ENCODE assay signal across 10 mouse cellular contexts in the genomic region with DNA sequence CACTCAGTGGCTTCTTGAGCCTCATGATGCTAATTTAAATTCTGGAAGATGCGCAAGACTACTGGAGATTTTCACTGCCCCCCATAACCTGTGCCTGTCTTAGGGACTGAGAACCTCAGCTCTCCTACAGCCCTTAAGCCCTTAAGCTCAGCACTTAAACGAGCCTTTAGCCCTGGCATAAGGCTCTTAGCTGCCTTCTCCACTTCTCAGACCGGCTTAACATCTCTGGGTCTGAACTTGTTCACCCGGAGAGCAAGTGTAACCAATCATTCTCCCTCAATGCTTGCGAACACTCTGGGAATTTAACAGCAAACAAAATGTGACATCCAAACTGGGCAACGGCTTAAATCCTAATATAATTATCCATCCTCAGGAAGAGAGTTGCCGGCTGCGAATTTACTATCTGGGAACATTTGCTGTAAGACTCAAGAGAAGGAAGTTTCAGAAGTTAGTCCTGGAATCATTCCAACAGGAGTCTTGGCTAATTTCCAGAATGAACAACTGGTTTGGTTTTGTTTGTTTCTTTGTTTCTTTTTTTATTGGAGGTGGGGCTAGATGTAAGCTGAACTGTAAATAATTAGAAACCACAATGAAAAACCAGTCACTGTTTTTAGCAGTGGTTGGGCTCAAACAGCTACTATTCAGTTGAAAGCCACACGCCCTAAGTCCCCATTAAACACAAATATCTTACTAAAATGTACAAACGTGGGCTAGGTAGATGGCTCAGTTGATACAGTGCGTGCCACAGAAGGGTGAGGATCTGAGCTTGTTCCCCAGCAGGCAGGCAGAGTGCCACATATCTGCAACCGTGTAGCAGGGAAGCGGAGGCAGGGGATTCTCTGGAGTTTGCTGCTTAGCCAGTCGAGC. TPM values are rescaled to one million over a fixed set of nuclear protein-coding genes. Genes with fewer than 3 reads are reported as not detected.
A peak's percentile ranks its signal among the peaks of the same experiment; 100 is the strongest.
DNase-seq lines count a peak whose midpoint lies in the region; ATAC-seq and TF ChIP-seq lines count a peak whose summit lies in the region.
"Had no signal": no experiment of that assay in that cellular context is flagged by ENCODE, and none has a peak within 500 bp of the region (broad histone marks: within the 10 kb centered on the region; RNA-seq: fewer than 3 reads in every experiment).

No protein-coding gene starts in this region.

- H3K9me3 ChIP-seq in forebrain, embryonic 13.5 days (replicated peaks), result no peaks in the 10 kb centered on the region
- H3K9me3 ChIP-seq in forebrain, embryonic 10.5 days, result no peaks in the 10 kb centered on the region
- H3K9me3 ChIP-seq in limb, embryonic 12.5 days, result no peaks in the 10 kb centered on the region
- no peaks in the 10 kb centered on the region for H3K9me3 ChIP-seq in limb, embryonic 10.5 days (replicated peaks)
- no peaks in the 10 kb centered on the region for H3K9me3 ChIP-seq in heart, embryonic 16.5 days (replicated peaks; ENCODE audit: control insufficient read depth, low read length)
- H3K9me3 ChIP-seq: liver, embryonic 13.5 days had no signal

- 45% methylated on average over 14 of the region's 14 CpGs for WGBS in forebrain, embryonic 13.5 days
- 79% methylated on average over 14 of the region's 14 CpGs for WGBS in forebrain, embryonic 10.5 days
- 47% methylated on average over 14 of the region's 14 CpGs for WGBS in limb, embryonic 12.5 days
- 75% methylated on average over 14 of the region's 14 CpGs for whole genome bisulfite sequencing in limb, embryonic 10.5 days
- WGBS in heart, embryonic 16.5 days, result 37% methylated on average over 14 of the region's 14 CpGs
- WGBS in olfactory bulb, adult 2 months, result 20% methylated on average over 14 of the region's 14 CpGs

- no peak overlapping the region for H3K27ac ChIP-seq in forebrain, embryonic 13.5 days
- H3K27ac ChIP-seq in forebrain, embryonic 10.5 days, result no peak overlapping the region
- H3K27ac ChIP-seq in limb, embryonic 12.5 days, result peak overlapping the region; percentile 56; the same call in 1 of the 2 replicates
- no peak overlapping the region for H3K27ac ChIP-seq in limb, embryonic 10.5 days
- H3K27ac ChIP-seq in heart, embryonic 16.5 days (ENCODE audit: low read length), result peak overlapping the region; percentile 78
- peak overlapping the region; percentile 25; the same call in 1 of the 2 replicates for H3K27ac ChIP-seq in olfactory bulb, adult 2 months (ENCODE audit: insufficient read depth, low read depth, low read length)
- H3K27ac ChIP-seq: liver, embryonic 13.5 days had no signal

- H3K4me3 ChIP-seq in forebrain, embryonic 13.5 days, result no peak overlapping the region
- no peak overlapping the region for H3K4me3 ChIP-seq in forebrain, embryonic 10.5 days
- no peak overlapping the region for H3K4me3 ChIP-seq in limb, embryonic 12.5 days (replicated peaks)
- H3K4me3 ChIP-seq in limb, embryonic 10.5 days, result no peak overlapping the region
- H3K4me3 ChIP-seq in heart, embryonic 16.5 days (ENCODE audit: low read length), result no peak overlapping the region
- no peak overlapping the region for H3K4me3 ChIP-seq in olfactory bulb, adult 2 months (ENCODE audit: insufficient read depth, low read depth, low read length)
- H3K4me3 ChIP-seq: liver, embryonic 13.5 days had no signal

- no peak overlapping the region for H3K9ac ChIP-seq in forebrain, embryonic 13.5 days
- H3K9ac ChIP-seq in limb, embryonic 12.5 days (replicated peaks), result no peak overlapping the region
- no peak overlapping the region for H3K9ac ChIP-seq in heart, embryonic 16.5 days (ENCODE audit: low read length)
- H3K9ac ChIP-seq: liver, embryonic 13.5 days had no signal

- H3K27me3 ChIP-seq in forebrain, embryonic 13.5 days, result no peaks in the 10 kb centered on the region
- H3K27me3 ChIP-seq in forebrain, embryonic 10.5 days (ENCODE audit: poor library complexity, severe bottlenecking), result no peaks in the 10 kb centered on the region
- H3K27me3 ChIP-seq in limb, embryonic 12.5 days, result no peaks in the 10 kb centered on the region
- H3K27me3 ChIP-seq in limb, embryonic 10.5 days (ENCODE audit: low read depth, poor library complexity, severe bottlenecking), result no peaks in the 10 kb centered on the region
- H3K27me3 ChIP-seq in heart, embryonic 16.5 days (ENCODE audit: control insufficient read depth, insufficient read depth, low read length), result no peaks in the 10 kb centered on the region
- H3K27me3 ChIP-seq: liver, embryonic 13.5 days had no signal

- no peak overlapping the region for H3K4me2 ChIP-seq in forebrain, embryonic 13.5 days
- H3K4me2 ChIP-seq in limb, embryonic 12.5 days, result no peak overlapping the region
- peak overlapping the region; percentile 29 for H3K4me2 ChIP-seq in heart, embryonic 16.5 days (ENCODE audit: low read depth, low read length)
- H3K4me2 ChIP-seq: liver, embryonic 13.5 days had no signal

- DNase-seq in forebrain, embryonic 10.5 days (ENCODE audit: extremely low spot score, low spot score), result no peak
- no peak for DNase-seq in limb, embryonic 10.5 days (ENCODE audit: low spot score)
- DNase-seq in embryo, embryonic 11 days, result no peak
- no peak for DNase-seq in frontal cortex, adult 2 months (ENCODE audit: extremely low spot score in 1 of 2, low spot score in 1 of 2)
- DNase-seq: gastrocnemius, postnatal 36 days; liver, embryonic 13.5 days had no signal

- no peak for TF ChIP-seq CTCF in olfactory bulb, adult 2 months (IDR thresholded peaks at IDR 0.05; ENCODE audit: insufficient read depth, low read depth, low read length)

- TF ChIP-seq POLR2A in olfactory bulb, adult 2 months (IDR thresholded peaks at IDR 0.05; ENCODE audit: insufficient read depth, low read depth, low read length), result no peak

- peaks cover 16% of the 10 kb centered on the region for H3K36me3 ChIP-seq in forebrain, embryonic 13.5 days (ENCODE audit: poor library complexity, severe bottlenecking)
- H3K36me3 ChIP-seq in forebrain, embryonic 10.5 days (replicated peaks), result peaks cover 14% of the 10 kb centered on the region
- peaks cover 20% of the 10 kb centered on the region for H3K36me3 ChIP-seq in limb, embryonic 12.5 days
- peaks cover 9% of the 10 kb centered on the region; the same call in 1 of the 2 replicates for H3K36me3 ChIP-seq in limb, embryonic 10.5 days
- peaks cover 9% of the 10 kb centered on the region for H3K36me3 ChIP-seq in heart, embryonic 16.5 days (ENCODE audit: control insufficient read depth, insufficient read depth)

- H3K4me1 ChIP-seq in forebrain, embryonic 13.5 days, result peaks cover 15% of the 10 kb centered on the region
- no peaks in the 10 kb centered on the region for H3K4me1 ChIP-seq in forebrain, embryonic 10.5 days
- H3K4me1 ChIP-seq in limb, embryonic 12.5 days (replicated peaks), result peaks cover 31% of the 10 kb centered on the region
- no peaks in the 10 kb centered on the region for H3K4me1 ChIP-seq in limb, embryonic 10.5 days
- peaks cover 30% of the 10 kb centered on the region for H3K4me1 ChIP-seq in heart, embryonic 16.5 days (ENCODE audit: control insufficient read depth, insufficient read depth, low read length)
- peaks cover 16% of the 10 kb centered on the region for H3K4me1 ChIP-seq in olfactory bulb, adult 2 months (ENCODE audit: control insufficient read depth, insufficient read depth, low read length)

- ATAC-seq in forebrain, embryonic 13.5 days, result peak; percentile 27; the same call in 1 of the 2 replicates
- ATAC-seq in limb, embryonic 12.5 days (ENCODE audit: insufficient number of reproducible peaks, insufficient read depth, low FRiP score, low TSS enrichment, low read depth), result no peak
- ATAC-seq in heart, embryonic 16.5 days (replicated peaks; ENCODE audit: extremely low read depth, insufficient read depth, low FRiP score), result no peak

RNA-seq across cellular contexts. Expression of gene Tmem246, which starts 13.5 kb away (rescaled TPM):
- polyA plus RNA-seq in forebrain, embryonic 13.5 days (2015; fragmentation: Nextera tagmentation; extraction: Ambion mirVana), result 27.0 and 30.0 TPM in 2 replicates
- 14.6 TPM in 2 replicates for polyA plus RNA-seq in forebrain, embryonic 10.5 days (2016; fragmentation: Nextera tagmentation; extraction: Ambion mirVana)
- polyA plus RNA-seq in limb, embryonic 12.5 days (2016; fragmentation: Nextera tagmentation; extraction: Ambion mirVana), result 16.6 and 20.8 TPM in 2 replicates
- 7.2 and 10.9 TPM in 2 replicates for polyA plus RNA-seq in limb, embryonic 10.5 days (2016; fragmentation: Nextera tagmentation; extraction: Ambion mirVana)
- polyA plus RNA-seq in heart, embryonic 16.5 days (2015; fragmentation: Nextera tagmentation; extraction: Ambion mirVana), result 53.8 and 63.3 TPM in 2 replicates
- not detected in 2 replicates for polyA plus RNA-seq in olfactory bulb, adult 2 months (2012; ENCODE audit: insufficient read depth, insufficient read length, low replicate concordance, missing spikeins)
- 67.2 and 73.6 TPM in 2 replicates for polyA plus RNA-seq in frontal cortex, adult 2 months (2012; rRNA removed)

RNA-seq across cellular contexts. Expression of gene Aldob, which starts 34.9 kb away (rescaled TPM):
- polyA plus RNA-seq in forebrain, embryonic 13.5 days (2015; fragmentation: Nextera tagmentation; extraction: Ambion mirVana), result 0.23 TPM in 2 replicates
- polyA plus RNA-seq in forebrain, embryonic 10.5 days (2016; fragmentation: Nextera tagmentation; extraction: Ambion mirVana), result not detected in 2 replicates
- 0.10 TPM in 1 of 2 replicates, not detected in the other for polyA plus RNA-seq in limb, embryonic 12.5 days (2016; fragmentation: Nextera tagmentation; extraction: Ambion mirVana)
- polyA plus RNA-seq in limb, embryonic 10.5 days (2016; fragmentation: Nextera tagmentation; extraction: Ambion mirVana), result not detected in 2 replicates
- polyA plus RNA-seq in heart, embryonic 16.5 days (2015; fragmentation: Nextera tagmentation; extraction: Ambion mirVana), result 0.46 and 1.9 TPM in 2 replicates
- polyA plus RNA-seq in olfactory bulb, adult 2 months (2012; ENCODE audit: insufficient read depth, insufficient read length, low replicate concordance, missing spikeins), result not detected in 2 replicates
- 3.3 and 3.7 TPM in 2 replicates for polyA plus RNA-seq in frontal cortex, adult 2 months (2012; rRNA removed)

RNA-seq across cellular contexts. Expression of gene Rnf20, which starts 47.6 kb away (rescaled TPM):
- 66.3 and 68.5 TPM in 2 replicates for polyA plus RNA-seq in forebrain, embryonic 13.5 days (2015; fragmentation: Nextera tagmentation; extraction: Ambion mirVana)
- 49.5 and 51.0 TPM in 2 replicates for polyA plus RNA-seq in forebrain, embryonic 10.5 days (2016; fragmentation: Nextera tagmentation; extraction: Ambion mirVana)
- 57.3 and 61.5 TPM in 2 replicates for polyA plus RNA-seq in limb, embryonic 12.5 days (2016; fragmentation: Nextera tagmentation; extraction: Ambion mirVana)
- polyA plus RNA-seq in limb, embryonic 10.5 days (2016; fragmentation: Nextera tagmentation; extraction: Ambion mirVana), result 44.9 and 50.5 TPM in 2 replicates
- polyA plus RNA-seq in heart, embryonic 16.5 days (2015; fragmentation: Nextera tagmentation; extraction: Ambion mirVana), result 22.0 and 22.1 TPM in 2 replicates
- not detected in 2 replicates for polyA plus RNA-seq in olfactory bulb, adult 2 months (2012; ENCODE audit: insufficient read depth, insufficient read length, low replicate concordance, missing spikeins)
- 69.8 and 74.9 TPM in 2 replicates for polyA plus RNA-seq in frontal cortex, adult 2 months (2012; rRNA removed)

Comparison
In these comparisons a context has a peak if more than half of its experiments do, and no peak if none do; other contexts are left out.
1. H3K27ac ChIP-seq: peak in limb, embryonic 12.5 days (single experiment), heart, embryonic 16.5 days (single experiment) and olfactory bulb, adult 2 months (single experiment); none in forebrain, embryonic 13.5 days (single experiment), forebrain, embryonic 10.5 days (single experiment) and limb, embryonic 10.5 days (single experiment).